ENCODE assay signal across 16 mouse cellular contexts in genomic region chr9:7798555-7798954, GRCm38 (mm10). TPM values are rescaled to one million over a fixed set of nuclear protein-coding genes. Genes with fewer than 3 reads are reported as not detected.
DNase-seq lines count a peak whose midpoint lies in the region; ATAC-seq and TF ChIP-seq lines count a peak whose summit lies in the region.
"Had no signal": no experiment of that assay in that cellular context is flagged by ENCODE, and none has a peak within 500 bp of the region (broad histone marks: within the 10 kb centered on the region; RNA-seq: fewer than 3 reads in every experiment).

No protein-coding gene starts in this region.

- no peak overlapping the region for H3K27ac ChIP-seq in hindbrain, embryonic 11.5 days (ENCODE audit: low read depth, low read length)
- H3K27ac ChIP-seq in hindbrain, postnatal 0 days = no peak overlapping the region
- no peak overlapping the region for H3K27ac ChIP-seq in midbrain, embryonic 16.5 days (ENCODE audit: low read length)
- no peak overlapping the region for H3K27ac ChIP-seq in midbrain, embryonic 13.5 days
- no peak overlapping the region for H3K27ac ChIP-seq in thymus, adult 2 months (ENCODE audit: control insufficient read depth, insufficient read depth, low read length)
- H3K27ac ChIP-seq: embryonic facial prominence, embryonic 15.5 days; gastrocnemius, adult 2 months; heart, embryonic 13.5 days; hindbrain, embryonic 10.5 days; left cerebral cortex, adult 2 months had no signal

- TF ChIP-seq POLR2A in thymus, adult 2 months (IDR thresholded peaks at IDR 0.05; ENCODE audit: control insufficient read depth, extremely low read depth, insufficient read depth, low read length, poor library complexity) = no peak

- H3K4me2 ChIP-seq in hindbrain, embryonic 11.5 days (replicated peaks; ENCODE audit: low read depth, low read length) = no peak overlapping the region
- no peak overlapping the region for H3K4me2 ChIP-seq in hindbrain, postnatal 0 days (ENCODE audit: low read depth, low read length)
- H3K4me2 ChIP-seq in midbrain, embryonic 16.5 days (ENCODE audit: low read length) = no peak overlapping the region
- no peak overlapping the region for H3K4me2 ChIP-seq in midbrain, embryonic 13.5 days (replicated peaks)
- H3K4me2 ChIP-seq: embryonic facial prominence, embryonic 15.5 days; heart, embryonic 13.5 days had no signal

- no peak for TF ChIP-seq CTCF in hindbrain, postnatal 0 days (IDR thresholded peaks at IDR 0.05; ENCODE audit: low read depth)
- no peak for TF ChIP-seq CTCF in thymus, adult 2 months (IDR thresholded peaks at IDR 0.05; ENCODE audit: borderline replicate concordance, control insufficient read depth, extremely low read depth, insufficient read depth, low read length, poor library complexity)

- H3K27me3 ChIP-seq in hindbrain, embryonic 11.5 days (ENCODE audit: control insufficient read depth, insufficient read depth, low read length) = no peaks in the 10 kb centered on the region
- no peaks in the 10 kb centered on the region for H3K27me3 ChIP-seq in hindbrain, postnatal 0 days (ENCODE audit: insufficient read depth, low read length)
- H3K27me3 ChIP-seq in midbrain, embryonic 16.5 days (ENCODE audit: control insufficient read depth, insufficient read depth, low read depth, low read length) = no peaks in the 10 kb centered on the region
- no peaks in the 10 kb centered on the region for H3K27me3 ChIP-seq in midbrain, embryonic 13.5 days
- H3K27me3 ChIP-seq in thymus, adult 2 months (ENCODE audit: control insufficient read depth, insufficient read depth, low read length) = no peaks in the 10 kb centered on the region
- H3K27me3 ChIP-seq: embryonic facial prominence, embryonic 15.5 days; heart, embryonic 13.5 days had no signal

- no peak overlapping the region for H3K9ac ChIP-seq in hindbrain, embryonic 11.5 days (ENCODE audit: low read depth, low read length)
- H3K9ac ChIP-seq in hindbrain, postnatal 0 days (replicated peaks; ENCODE audit: low read length) = no peak overlapping the region
- no peak overlapping the region for H3K9ac ChIP-seq in midbrain, embryonic 16.5 days (ENCODE audit: low read depth, low read length)
- no peak overlapping the region for H3K9ac ChIP-seq in midbrain, embryonic 13.5 days (replicated peaks)
- H3K9ac ChIP-seq: embryonic facial prominence, embryonic 15.5 days; heart, embryonic 13.5 days had no signal

- 94% methylated on average over 3 of the region's 3 CpGs for WGBS in hindbrain, embryonic 11.5 days
- 98% methylated on average over 3 of the region's 3 CpGs for WGBS in hindbrain, postnatal 0 days
- 94% methylated on average over 3 of the region's 3 CpGs for WGBS in midbrain, embryonic 16.5 days
- WGBS in midbrain, embryonic 13.5 days = 94% methylated on average over 3 of the region's 3 CpGs
- WGBS in thymus, adult 2 months = 95% methylated on average over 3 of the region's 3 CpGs

- no peaks in the 10 kb centered on the region for H3K4me1 ChIP-seq in hindbrain, embryonic 11.5 days (replicated peaks; ENCODE audit: control insufficient read depth, insufficient read depth, low read length)
- no peaks in the 10 kb centered on the region; the same call in 1 of the 2 replicates for H3K4me1 ChIP-seq in hindbrain, postnatal 0 days (ENCODE audit: insufficient read depth, low read length)
- peaks cover 3% of the 10 kb centered on the region; the same call in 1 of the 2 replicates for H3K4me1 ChIP-seq in midbrain, embryonic 16.5 days (ENCODE audit: control insufficient read depth, insufficient read depth, low read length)
- H3K4me1 ChIP-seq in midbrain, embryonic 13.5 days (replicated peaks) = peaks cover 6% of the 10 kb centered on the region; the same call in 1 of the 2 replicates
- H3K4me1 ChIP-seq in thymus, adult 2 months (replicated peaks; ENCODE audit: control insufficient read depth, insufficient read depth, low read length) = no peaks in the 10 kb centered on the region
- H3K4me1 ChIP-seq: embryonic facial prominence, embryonic 15.5 days; heart, embryonic 13.5 days; hindbrain, embryonic 10.5 days had no signal

- no peak for DNase-seq in hindbrain, embryonic 11.5 days (ENCODE audit: low spot score)
- no peak for DNase-seq in hindbrain, postnatal 0 days (ENCODE audit: low spot score)
- DNase-seq in kidney, postnatal 36 days = peak; percentile 43 to 60
- DNase-seq in thymus, adult 2 months = no peak
- DNase-seq in layer of hippocampus, postnatal 14 days (ENCODE audit: low spot score in 2 of 2) = no peak
- no peak for DNase-seq in left cerebral cortex, adult 9 months (ENCODE audit: low spot score in 2 of 2)
- DNase-seq: cerebellum, adult 11-12 months; gastrocnemius, adult 2 months; right cerebral cortex, adult 18-20 months had no signal

- ATAC-seq in hindbrain, embryonic 11.5 days (ENCODE audit: low FRiP score) = 0 out of 2 replicates have a peak, but pooled peaks have one; percentile 40
- no peak for ATAC-seq in hindbrain, postnatal 0 days
- ATAC-seq in midbrain, embryonic 16.5 days = peak; percentile 51; the same call in 1 of the 2 replicates
- ATAC-seq in midbrain, embryonic 13.5 days = no peak
- ATAC-seq: forebrain, embryonic 16.5 days had no signal

- no peak overlapping the region for H3K4me3 ChIP-seq in hindbrain, embryonic 11.5 days (ENCODE audit: low read depth, low read length)
- H3K4me3 ChIP-seq in hindbrain, postnatal 0 days (ENCODE audit: low read length) = no peak overlapping the region
- H3K4me3 ChIP-seq in midbrain, embryonic 16.5 days (ENCODE audit: low read depth, low read length) = no peak overlapping the region
- no peak overlapping the region for H3K4me3 ChIP-seq in midbrain, embryonic 13.5 days (replicated peaks)
- no peak overlapping the region for H3K4me3 ChIP-seq in thymus, adult 2 months (ENCODE audit: control insufficient read depth, insufficient read depth, low read length)
- H3K4me3 ChIP-seq: embryonic facial prominence, embryonic 15.5 days; gastrocnemius, adult 2 months; heart, embryonic 13.5 days; hindbrain, embryonic 10.5 days; left cerebral cortex, adult 2 months had no signal

- no peaks in the 10 kb centered on the region for H3K9me3 ChIP-seq in hindbrain, embryonic 11.5 days (ENCODE audit: control insufficient read depth, low read length)
- H3K9me3 ChIP-seq in hindbrain, postnatal 0 days (ENCODE audit: low read length) = no peaks in the 10 kb centered on the region
- no peaks in the 10 kb centered on the region for H3K9me3 ChIP-seq in midbrain, embryonic 16.5 days (replicated peaks; ENCODE audit: control insufficient read depth, low read length, poor library complexity, severe bottlenecking)
- H3K9me3 ChIP-seq in midbrain, embryonic 13.5 days = no peaks in the 10 kb centered on the region
- H3K9me3 ChIP-seq: embryonic facial prominence, embryonic 15.5 days; heart, embryonic 13.5 days; hindbrain, embryonic 10.5 days had no signal

- no peaks in the 10 kb centered on the region for H3K36me3 ChIP-seq in hindbrain, embryonic 11.5 days (ENCODE audit: control insufficient read depth, insufficient read depth, low read length)
- no peaks in the 10 kb centered on the region for H3K36me3 ChIP-seq in hindbrain, postnatal 0 days (ENCODE audit: insufficient read depth, low read length)
- H3K36me3 ChIP-seq in midbrain, embryonic 16.5 days (ENCODE audit: control insufficient read depth, insufficient read depth, low read length) = no peaks in the 10 kb centered on the region
- peaks cover 9% of the 10 kb centered on the region for H3K36me3 ChIP-seq in midbrain, embryonic 13.5 days
- H3K36me3 ChIP-seq in thymus, adult 2 months (ENCODE audit: control insufficient read depth, insufficient read depth, low read length) = peaks cover 6% of the 10 kb centered on the region
- H3K36me3 ChIP-seq: embryonic facial prominence, embryonic 15.5 days had no signal

RNA-seq across cellular contexts. Expression of gene Tmem123, which starts 34.7 kb away (rescaled TPM):
- 133 and 135 TPM in 2 replicates for polyA plus RNA-seq in hindbrain, embryonic 11.5 days (2014; fragmentation: Nextera tagmentation; extraction: Ambion mirVana)
- total RNA-seq in hindbrain, postnatal 0 days (2014; rRNA removed) = 20.9 and 24.7 TPM in 2 replicates
- polyA plus RNA-seq in hindbrain, postnatal 0 days (2015; fragmentation: Nextera tagmentation; extraction: Ambion mirVana) = 18.8 and 18.9 TPM in 2 replicates
- polyA plus RNA-seq in midbrain, embryonic 16.5 days (2015; fragmentation: Nextera tagmentation; extraction: Ambion mirVana) = 14.5 and 15.3 TPM in 2 replicates
- 37.5 and 43.6 TPM in 2 replicates for polyA plus RNA-seq in midbrain, embryonic 13.5 days (2015; fragmentation: Nextera tagmentation; extraction: Ambion mirVana)
- polyA plus RNA-seq in thymus, adult 2 months (2012; rRNA removed) = 123 and 128 TPM in 2 replicates
- total RNA-seq in layer of hippocampus, postnatal 14 days (2021) = 10 to 100 TPM; 12.3 to 14.7 TPM

RNA-seq across cellular contexts. Expression of gene Birc2, which starts 38.3 kb away (rescaled TPM):
- 45.3 and 51.7 TPM in 2 replicates for polyA plus RNA-seq in hindbrain, embryonic 11.5 days (2014; fragmentation: Nextera tagmentation; extraction: Ambion mirVana)
- total RNA-seq in hindbrain, postnatal 0 days (2014; rRNA removed) = 27.0 and 33.7 TPM in 2 replicates
- 28.8 and 29.5 TPM in 2 replicates for polyA plus RNA-seq in hindbrain, postnatal 0 days (2015; fragmentation: Nextera tagmentation; extraction: Ambion mirVana)
- polyA plus RNA-seq in midbrain, embryonic 16.5 days (2015; fragmentation: Nextera tagmentation; extraction: Ambion mirVana) = 41.8 and 43.9 TPM in 2 replicates
- polyA plus RNA-seq in midbrain, embryonic 13.5 days (2015; fragmentation: Nextera tagmentation; extraction: Ambion mirVana) = 49.1 and 50.7 TPM in 2 replicates
- 43.5 and 43.6 TPM in 2 replicates for polyA plus RNA-seq in thymus, adult 2 months (2012; rRNA removed)
- total RNA-seq in layer of hippocampus, postnatal 14 days (2021) = 10 to 100 TPM; 34.9 to 35.4 TPM

Comparison
In these comparisons a context has a peak if more than half of its experiments do, and no peak if none do; other contexts are left out.
1. ATAC-seq: peak in hindbrain, embryonic 11.5 days (single experiment) and midbrain, embryonic 16.5 days (single experiment); none in hindbrain, postnatal 0 days (single experiment) and midbrain, embryonic 13.5 days (single experiment).
2. DNase-seq: peak in kidney, postnatal 36 days (2 of 2); none in hindbrain, embryonic 11.5 days (single experiment), hindbrain, postnatal 0 days (single experiment), thymus, adult 2 months (single experiment), layer of hippocampus, postnatal 14 days (0 of 2) and left cerebral cortex, adult 9 months (0 of 2).